8 mouse cellular contexts compared by ENCODE assay signal in genomic region chr9:99436182-99437030, GRCm38 (mm10). TPM values are rescaled to one million over a fixed set of nuclear protein-coding genes. Genes with fewer than 3 reads are reported as not detected.
DNase-seq lines count a peak whose midpoint lies in the region; ATAC-seq lines count a peak whose summit lies in the region.

No protein-coding gene starts in this region.

- peak; percentile 34 for ATAC-seq in common myeloid progenitor, adult 5-6 weeks (replicated peaks; ENCODE audit: low read depth, poor library complexity, severe bottlenecking)
- ATAC-seq in megakaryocyte-erythroid progenitor cell, adult 5-6 weeks (replicated peaks; ENCODE audit: low FRiP score, low TSS enrichment, poor library complexity, severe bottlenecking) = peak; percentile 45
- no peak for ATAC-seq in inflammation-experienced regulatory T-cells, adult 6 months

- peak; percentile 94 for DNase-seq in adrenal gland, adult 2 months
- peak; percentile 85 for DNase-seq in gastrocnemius, postnatal 25 days
- peak; percentile 39 for DNase-seq in induced T-regulatory cell, adult 2 months (ENCODE audit: low read depth)
- DNase-seq in left cerebral cortex, postnatal 4 days = peak; percentile 68
- DNase-seq in right cerebral cortex, postnatal 36 days (ENCODE audit: low spot score in 2 of 2) = peak; percentile 62 to 68

- intact Hi-C loops in left cerebral cortex, postnatal 4 days (cut with DNase I) = no loop called here

RNA-seq across cellular contexts. Expression of gene Mras, which starts 0.8 kb away (rescaled TPM):
- total RNA-seq in adrenal gland, adult 2 months (2021) = 10 to 100 TPM; 61.0 to 61.1 TPM
- polyA plus RNA-seq in adrenal gland, adult 2 months (2012; rRNA removed) = 31.4 and 33.1 TPM in 2 replicates
- total RNA-seq in common myeloid progenitor, adult 5-6 weeks (2017) = 0.82 TPM in 1 of 2 replicates, not detected in the other
- total RNA-seq in gastrocnemius, postnatal 25 days (2021) = 1 to 10 TPM; 4.1 to 6.8 TPM
- 10 to 100 TPM; 66.3 to 72.2 TPM for total RNA-seq in left cerebral cortex, postnatal 4 days (2021)
- not detected in 2 replicates for total RNA-seq in megakaryocyte-erythroid progenitor cell, adult 5-6 weeks (2014; fragmentation: Nextera tagmentation)
- total RNA-seq in megakaryocyte-erythroid progenitor cell, adult 5-6 weeks (2017) = not detected in 2 replicates
- under 1 TPM in 1 of 3 experiments, not detected in 2; 0.32 TPM for polyA plus RNA-seq in inflammation-experienced regulatory T-cells, adult 6 months (2017; shearing (Covaris generic))

RNA-seq across cellular contexts. Expression of gene Nme9, which starts 14.9 kb away (rescaled TPM):
- not detected for total RNA-seq in adrenal gland, adult 2 months (2021)
- polyA plus RNA-seq in adrenal gland, adult 2 months (2012; rRNA removed) = not detected in 2 replicates
- not detected in 2 replicates for total RNA-seq in common myeloid progenitor, adult 5-6 weeks (2017)
- total RNA-seq in gastrocnemius, postnatal 25 days (2021) = not detected
- under 1 TPM in 1 of 2 experiments, not detected in 1; 0.48 TPM for total RNA-seq in left cerebral cortex, postnatal 4 days (2021)
- total RNA-seq in megakaryocyte-erythroid progenitor cell, adult 5-6 weeks (2014; fragmentation: Nextera tagmentation) = 0.48 TPM in 1 of 2 replicates, not detected in the other
- total RNA-seq in megakaryocyte-erythroid progenitor cell, adult 5-6 weeks (2017) = not detected in 2 replicates
- not detected for polyA plus RNA-seq in inflammation-experienced regulatory T-cells, adult 6 months (2017; shearing (Covaris generic))

Comparison
In these comparisons a context has a peak if more than half of its experiments do, and no peak if none do; other contexts are left out.
1. DNase-seq: peak in every context shown above with its lines; median percentile 94 in adrenal gland, adult 2 months; 85 in gastrocnemius, postnatal 25 days; 68 in left cerebral cortex, postnatal 4 days; 65 in right cerebral cortex, postnatal 36 days; 39 in induced T-regulatory cell, adult 2 months.
2. RNA of gene Mras, which starts 0.8 kb away (total RNA-seq): 66.3 to 72.2 TPM in left cerebral cortex, postnatal 4 days and 61.0 to 61.1 TPM in adrenal gland, adult 2 months; 4.1 to 6.8 TPM in gastrocnemius, postnatal 25 days, 0.82 TPM in common myeloid progenitor, adult 5-6 weeks and not detected in megakaryocyte-erythroid progenitor cell, adult 5-6 weeks; every median in the first group is over 4 times any median in the second.